Mouse (Mus musculus) frontal cortex, postnatal 14 days (tissue): Measurements from ENCODE around the gene Fzr1.

ENCODE experiments used
- DNase-seq, 2 experiments: peaks; one replicate each; pipeline ENCODE4 v3.0.0; 2022; ENCODE audit warnings: low spot score in 2 of 2

Fzr1 gene

DNA sequence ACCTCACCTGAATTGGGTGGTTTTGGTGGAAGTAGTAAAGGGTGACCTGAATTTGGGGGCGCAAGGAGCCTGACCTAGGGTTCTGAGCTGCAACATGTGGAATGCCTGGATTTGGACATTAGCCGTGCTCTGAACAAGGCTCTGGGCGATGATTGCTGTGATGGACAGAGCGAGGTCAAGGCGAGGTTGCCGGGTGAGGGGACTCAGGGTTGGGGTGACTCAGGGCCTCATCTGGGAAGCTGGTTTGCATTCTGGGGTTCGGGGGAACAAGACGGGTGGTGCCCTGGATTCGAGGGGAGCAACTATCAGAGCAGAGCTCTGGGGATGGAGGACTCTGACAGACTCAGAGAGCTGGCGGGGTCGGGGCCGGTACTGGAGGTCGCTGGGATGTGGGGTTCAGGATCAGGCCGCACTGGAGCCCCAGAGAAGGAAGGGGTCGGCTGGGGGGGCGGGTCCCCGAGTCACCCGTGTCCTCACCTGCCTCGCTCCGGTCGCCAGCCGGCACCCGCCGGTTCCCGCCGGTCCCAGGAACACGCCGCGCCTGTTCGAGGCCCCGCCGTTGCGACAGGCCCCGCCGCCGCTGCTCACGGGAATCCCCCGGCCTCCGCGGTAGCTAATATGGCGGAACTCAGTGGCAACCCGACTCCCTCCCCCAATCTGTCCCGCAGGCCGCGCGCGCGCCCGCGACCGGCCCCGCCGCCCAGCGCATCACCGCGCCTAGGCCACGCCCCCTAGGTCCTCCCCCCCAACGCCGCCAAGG, at the start of gene Fzr1:
Fzr1 (minus strand) TSS at position 724 of the 760 bp plus-strand sequence.
- no peak for DNase-seq

DNA sequence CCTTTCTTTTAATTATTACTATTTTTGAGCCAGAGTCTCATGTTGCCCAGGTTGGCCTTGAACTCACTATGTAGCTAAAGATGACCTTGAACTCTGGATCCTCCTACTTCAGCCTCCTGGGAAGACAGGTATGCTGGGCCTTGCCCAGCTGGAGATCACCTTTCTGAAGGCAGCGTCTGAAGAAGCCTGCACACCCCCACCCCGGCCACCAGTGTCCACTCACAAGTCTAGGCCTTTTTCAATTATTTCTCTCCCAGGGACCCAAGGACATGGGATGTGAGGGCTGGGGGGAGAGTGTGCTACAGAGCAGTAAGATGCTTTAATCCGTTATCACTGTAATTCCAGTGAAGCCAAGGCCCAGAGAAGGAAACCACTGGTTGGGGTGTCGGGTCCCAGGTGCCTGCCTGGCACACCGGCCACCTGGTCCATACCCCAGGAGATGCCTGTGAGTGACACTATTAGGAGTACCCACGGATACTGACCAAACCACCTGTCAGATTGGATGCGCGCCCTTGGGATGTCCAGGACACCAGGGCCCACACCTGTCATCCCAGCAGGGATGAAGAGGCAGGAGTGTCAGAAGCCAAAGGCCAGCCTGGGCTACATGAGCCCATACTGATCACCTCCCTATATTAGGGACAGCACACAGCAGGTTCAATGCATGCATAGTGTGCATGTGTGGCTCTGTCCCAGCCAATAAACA, 49.6 kb upstream of the Fzr1 start:
- DNase-seq, result peak; percentile 11 to 22

DNA sequence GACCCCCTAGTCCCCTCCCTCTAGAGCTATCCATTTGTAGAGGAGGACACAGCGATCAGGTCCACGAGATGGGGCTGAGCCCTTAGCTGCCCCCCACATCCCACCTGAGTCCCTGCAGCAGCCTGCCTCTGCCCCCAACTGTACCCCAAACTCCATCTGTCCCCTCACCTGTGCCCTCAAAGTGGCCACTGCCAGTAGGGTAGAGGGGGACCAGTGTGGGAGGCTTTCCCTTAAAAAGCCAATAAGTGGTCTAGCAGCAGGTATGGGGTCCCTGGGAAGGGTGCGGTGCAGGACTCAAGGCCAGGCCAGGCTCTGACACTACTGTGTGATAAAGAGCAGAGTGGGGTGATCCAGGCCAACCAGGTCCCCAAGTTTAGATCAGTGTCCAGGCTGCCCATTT, 49.0 kb upstream of the Fzr1 start:
- peak in 1 of 2 experiments; percentile 3 for DNase-seq

DNA sequence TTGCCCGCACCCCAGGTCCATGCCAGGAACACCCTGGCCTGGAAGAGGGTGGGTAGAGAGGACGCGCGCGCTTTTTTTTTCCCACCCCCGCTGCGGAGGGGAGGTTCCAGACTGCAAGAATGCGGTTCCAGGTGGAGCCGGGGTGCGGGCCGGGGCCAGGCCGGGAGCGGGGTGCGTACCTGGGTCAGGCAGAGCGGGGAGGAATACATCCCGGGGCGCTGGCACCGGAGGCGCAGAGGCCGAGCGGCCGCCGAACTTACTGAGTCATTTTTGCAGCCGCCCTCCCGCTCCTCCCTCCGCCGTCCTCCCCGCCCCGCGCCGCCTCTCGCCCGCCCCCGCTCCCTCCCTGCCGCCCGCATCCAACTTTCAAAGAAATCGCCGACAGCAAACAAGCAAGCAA, 48.6 kb upstream of the Fzr1 start:
- DNase-seq, result peak; percentile 31 to 34

DNA sequence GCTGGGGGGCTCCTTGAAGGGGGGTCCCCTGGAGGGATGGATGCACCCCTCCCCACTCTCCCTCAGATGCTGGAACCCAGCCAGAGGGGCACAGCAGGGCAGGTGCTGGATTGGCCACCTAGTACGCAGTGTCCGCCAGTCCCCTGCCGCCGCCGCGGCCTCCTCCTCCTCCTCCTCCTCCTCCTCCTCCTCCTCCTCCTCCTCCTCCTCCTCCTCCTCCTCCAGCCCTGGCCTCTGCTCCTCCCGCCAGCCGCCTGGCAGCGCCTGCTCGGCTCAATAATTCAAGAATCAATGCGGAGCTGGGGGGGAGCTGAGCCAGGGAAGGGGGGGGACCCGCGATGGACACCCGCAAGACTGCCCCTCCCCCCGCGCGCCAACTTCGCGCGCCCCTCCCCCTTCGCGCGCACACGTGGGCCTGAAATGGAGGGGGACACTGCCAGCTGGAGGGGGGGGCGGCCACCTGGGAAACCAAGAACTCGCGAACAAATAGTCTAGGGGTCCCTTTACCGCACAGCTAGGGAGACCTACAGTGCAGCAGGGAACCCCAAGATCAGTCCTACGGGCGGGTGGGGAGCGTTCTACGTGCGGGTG, 47.9 kb upstream of the Fzr1 start:
- peak; percentile 8 for DNase-seq

DNA sequence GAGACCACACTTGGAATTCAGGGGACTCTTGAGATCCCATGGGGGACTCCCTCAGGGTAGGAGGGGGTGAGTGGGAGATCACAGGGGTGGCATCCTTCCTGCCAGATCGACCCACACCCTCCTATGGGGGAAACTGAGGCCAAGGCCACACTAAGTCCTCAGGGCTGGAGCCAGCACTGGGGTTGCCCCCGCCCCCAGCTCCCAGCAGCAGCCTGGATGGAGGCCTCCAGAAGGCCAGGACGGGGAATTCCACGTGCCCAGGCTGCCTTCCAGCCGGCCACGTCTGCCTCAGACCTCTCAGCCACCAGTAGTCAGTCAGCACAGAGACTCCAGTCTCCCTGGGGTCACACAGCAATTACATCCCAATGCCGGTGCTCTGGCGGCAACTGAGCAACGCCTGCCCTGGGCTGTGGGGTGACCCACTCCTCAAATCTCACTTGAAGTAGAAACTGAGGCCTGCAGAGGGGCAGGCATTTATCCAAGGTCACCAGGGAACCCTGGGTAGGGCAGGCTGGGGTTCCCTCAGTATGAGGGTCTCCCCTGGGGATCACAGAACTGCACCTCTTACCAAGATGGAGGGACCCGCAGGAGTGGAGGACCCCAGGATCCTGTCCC, 47.0 kb upstream of the Fzr1 start:
- DNase-seq, result peak; percentile 8 to 18

DNA sequence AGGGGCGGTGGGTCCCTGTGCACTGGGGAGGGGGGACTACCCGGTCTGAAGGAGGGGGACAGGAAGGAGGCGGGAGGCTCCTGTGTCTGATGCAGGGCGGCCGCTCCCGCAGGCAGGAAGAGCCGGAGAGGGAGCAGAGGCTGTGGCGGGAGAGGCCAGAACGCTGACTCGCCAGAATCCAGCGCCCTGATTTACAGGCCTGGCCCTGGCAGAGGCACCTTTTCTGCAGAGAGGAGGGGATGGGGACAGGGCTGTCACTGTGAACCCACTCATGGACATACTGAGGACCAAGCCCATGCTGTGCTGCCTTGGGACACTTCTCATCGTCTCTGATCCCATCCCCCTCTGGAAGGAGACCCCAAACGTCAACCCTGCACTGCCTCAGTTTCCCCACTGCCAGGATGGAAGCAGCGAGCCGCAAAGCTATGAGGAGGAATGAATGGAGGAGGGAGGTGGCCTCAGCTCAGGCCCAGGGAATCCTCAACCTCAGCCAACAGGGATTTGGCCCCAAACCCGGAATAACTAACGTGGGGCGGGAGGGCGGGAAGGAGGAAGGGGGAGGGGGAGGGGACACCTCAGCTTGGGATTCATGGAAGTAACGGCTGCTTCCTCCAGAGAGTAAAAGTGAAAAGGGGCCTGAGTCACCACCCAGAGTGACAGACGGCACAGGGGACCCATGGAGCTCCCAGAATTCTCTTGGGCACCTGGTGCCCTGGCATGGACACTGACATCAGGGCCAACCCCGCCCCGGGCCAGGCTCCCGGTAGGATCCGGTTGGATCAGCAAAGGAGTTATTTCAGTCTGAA, 46.1 kb upstream of the Fzr1 start:
- DNase-seq, result peak; percentile 12 to 17

DNA sequence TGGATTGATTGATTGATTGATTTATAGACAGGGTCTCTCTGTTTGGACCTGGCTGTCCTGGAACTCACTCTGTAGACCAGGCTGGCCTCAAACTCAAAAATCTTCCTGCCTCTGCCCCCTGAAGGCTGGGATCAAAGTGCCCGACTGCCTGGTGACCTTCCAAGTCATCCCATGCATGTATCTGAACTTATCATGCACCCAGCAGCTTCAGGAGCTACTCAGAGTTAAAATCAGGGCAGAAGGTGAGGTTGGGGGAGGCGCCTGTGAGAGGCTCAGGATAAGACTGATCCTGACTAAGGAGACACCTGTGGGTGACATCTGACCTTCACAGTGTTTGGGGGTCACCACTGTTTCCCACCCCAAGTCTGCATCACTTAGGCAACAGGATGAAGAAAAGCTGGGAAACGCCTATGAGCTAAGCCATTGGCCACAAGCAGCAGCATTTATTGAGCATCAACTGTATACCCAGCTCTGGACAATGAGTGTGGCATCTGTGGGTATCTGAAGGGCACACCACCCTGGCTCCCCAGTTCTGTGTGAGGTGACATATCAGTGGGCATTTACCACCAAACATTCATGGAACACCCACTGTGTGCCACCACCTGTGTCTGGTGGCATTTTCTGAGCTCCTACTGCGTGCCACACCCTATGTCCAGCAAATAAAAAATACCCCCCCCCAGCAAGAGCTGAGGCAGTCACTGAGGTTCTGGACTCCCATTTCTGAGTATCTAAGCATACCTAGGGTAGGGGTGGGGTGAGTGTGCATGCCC, 45.3 kb upstream of the Fzr1 start:
- DNase-seq, result peak; percentile 2 to 4

DNA sequence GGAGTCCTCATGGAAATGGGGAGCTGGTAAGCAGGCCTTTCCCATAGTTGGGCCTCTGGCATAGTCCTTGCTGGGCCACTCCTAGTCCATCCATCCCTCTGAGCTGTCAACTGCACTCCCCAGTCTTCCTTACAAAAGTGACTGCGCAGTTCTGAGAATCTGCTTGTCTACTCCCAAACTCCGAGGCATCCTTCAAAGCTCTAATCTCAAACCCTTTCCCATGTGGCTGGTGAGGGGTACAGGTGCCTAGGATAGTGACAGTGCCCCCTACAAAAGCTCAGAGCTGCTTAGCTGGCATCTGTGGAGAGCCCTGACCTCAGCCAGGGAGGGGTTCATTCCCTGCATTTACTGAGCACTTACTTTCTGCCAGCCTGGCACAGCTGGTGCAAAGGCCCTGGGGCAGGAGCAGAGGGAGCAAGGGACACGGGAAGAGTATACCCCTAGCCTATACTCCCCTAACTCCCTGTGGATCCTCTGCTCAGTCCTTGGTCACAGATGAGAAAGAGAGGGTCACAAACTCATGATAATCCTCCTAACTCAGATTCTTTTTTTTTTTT, 44.4 kb upstream of the Fzr1 start:
- DNase-seq, result peak; percentile 2 to 3

DNA sequence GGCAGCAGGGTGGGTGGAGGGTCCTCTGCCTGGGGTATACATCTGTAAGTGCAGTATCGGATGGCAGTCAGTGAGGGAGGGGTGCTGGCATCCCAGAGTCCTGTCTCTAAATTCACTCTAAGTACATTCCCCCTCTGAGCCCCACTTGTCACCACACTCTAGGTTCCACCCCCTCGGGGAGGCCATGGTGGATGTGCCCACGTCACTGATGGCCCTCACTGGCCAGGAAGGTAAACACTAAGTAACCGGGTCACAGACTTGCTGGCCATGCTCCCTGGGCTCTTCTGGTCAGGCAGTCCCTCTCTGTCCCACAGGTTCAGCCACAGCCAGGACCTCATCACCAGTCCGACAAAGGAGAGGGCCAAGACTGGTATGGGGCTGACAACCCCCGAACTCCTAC, 43.9 kb upstream of the Fzr1 start:
- DNase-seq, result peak; percentile 3 to 8

DNA sequence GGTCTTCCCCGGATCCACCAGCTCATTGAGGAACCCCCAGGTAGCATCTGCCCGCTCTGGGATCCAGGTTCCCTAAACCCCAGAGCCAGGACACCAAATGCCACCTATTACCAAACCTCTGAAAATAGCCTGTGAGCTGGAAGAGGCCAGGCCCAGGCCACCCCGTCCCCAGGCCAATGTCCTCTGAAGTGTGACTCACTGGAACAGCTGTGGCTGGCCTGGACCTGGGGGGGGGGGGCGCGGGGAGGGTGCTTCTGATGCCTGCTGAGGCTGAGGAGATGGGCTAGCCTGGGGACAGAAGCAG, 43.4 kb upstream of the Fzr1 start:
- peak in 1 of 2 experiments; percentile 3 for DNase-seq

DNA sequence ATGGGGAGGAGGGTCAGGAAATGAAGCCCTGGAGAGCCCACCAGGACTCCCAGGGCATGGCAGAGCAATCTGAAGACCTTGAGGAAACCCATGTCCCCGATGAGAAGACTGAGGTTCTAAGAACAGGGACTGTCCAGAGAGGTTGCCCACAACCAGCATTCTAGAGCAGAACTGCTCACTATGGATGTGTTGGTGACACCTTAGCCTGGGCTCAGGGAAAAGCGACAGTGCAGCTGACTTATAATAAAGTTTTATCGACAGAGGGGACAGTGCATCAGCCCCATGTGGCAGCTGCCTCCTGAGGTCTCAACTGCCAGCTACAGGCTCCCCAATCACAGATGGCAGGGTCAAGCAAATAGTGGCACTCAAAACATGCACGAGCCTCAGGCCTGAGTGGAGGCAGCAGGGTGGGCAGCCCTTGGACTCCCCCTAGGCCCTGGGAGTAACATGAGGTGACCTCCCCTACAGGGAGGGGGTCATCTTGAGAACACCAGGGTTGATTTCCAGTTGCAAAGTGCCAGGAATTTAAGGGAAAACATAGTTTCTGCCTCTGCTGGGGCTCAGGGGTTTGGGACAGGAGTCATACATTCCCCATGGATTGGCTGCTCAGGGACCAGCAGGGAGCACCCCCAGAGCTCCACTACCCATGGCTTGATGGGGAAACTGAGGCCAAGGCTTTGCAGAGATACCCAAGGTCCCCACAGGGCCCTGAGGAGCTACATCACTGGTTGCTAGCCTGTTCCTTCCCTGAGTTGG, 42.9 kb upstream of the Fzr1 start:
- peak; percentile 2 to 6 for DNase-seq

DNA sequence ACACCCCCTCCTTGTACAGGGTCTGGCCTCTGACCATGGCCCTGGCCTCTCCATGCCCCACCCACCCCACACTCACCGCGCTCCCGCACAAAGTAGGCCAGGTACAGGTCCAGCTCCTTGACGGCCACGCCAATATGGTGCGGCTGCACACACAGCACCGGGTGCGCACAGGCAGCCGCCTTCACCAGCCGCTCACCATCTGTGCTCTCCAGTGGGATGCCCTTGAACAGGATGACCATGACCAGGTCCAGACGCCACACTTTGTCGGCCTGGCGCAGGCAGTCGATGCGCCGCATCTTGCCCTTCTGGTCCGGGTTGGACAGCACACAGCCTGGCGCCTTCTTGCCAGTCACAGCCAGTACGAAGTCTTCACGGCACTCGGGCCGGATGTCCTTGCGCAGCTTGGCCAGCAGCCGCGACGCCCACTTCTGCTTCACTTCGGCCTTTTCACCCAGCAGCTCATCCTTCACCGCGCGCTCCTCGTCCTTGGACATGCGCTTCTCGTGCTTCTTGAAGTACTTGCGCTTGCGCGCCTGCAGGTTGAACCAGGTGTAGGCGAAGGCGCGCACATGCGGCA, 42.0 kb upstream of the Fzr1 start:
- DNase-seq, result peak; percentile 6 to 15

DNA sequence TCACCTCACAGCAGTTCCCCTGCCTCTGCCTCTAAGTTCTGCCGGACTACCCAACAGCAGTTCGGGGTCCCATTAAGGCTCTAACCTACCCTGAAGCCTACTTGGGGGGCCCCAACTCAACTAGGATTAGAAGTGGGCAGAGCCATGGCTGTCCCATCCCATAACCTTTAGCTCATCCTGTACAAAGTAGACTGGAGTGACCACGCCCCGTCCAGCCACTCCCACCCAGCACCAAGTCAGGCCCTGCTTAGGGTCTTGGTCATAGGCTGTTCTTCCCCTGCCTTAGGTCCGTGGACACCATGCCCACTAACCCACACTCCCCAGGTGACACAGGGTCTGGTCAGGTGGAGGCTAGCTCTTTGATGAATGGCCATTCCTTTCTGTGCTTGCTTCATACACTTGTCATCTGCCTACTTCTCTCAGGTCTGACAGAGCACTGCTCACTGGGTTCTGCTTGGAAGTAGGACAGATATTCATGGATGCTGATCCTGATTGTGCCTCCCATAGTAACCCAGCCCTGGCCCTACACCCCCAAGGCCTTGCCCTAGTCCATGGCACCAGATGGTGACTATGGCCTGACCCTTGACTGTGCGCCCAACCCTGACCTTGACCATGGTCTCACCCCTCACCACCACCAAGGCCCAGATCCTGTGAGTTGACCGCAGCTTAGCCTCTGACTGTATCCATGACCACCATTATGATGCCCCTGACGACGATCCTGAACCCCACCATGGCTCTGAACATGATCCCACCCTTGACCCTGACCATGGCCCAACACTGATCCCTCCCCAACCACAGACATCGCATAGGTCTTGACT, 41.0 kb upstream of the Fzr1 start:
- peak in 1 of 2 experiments; percentile 1 for DNase-seq

DNA sequence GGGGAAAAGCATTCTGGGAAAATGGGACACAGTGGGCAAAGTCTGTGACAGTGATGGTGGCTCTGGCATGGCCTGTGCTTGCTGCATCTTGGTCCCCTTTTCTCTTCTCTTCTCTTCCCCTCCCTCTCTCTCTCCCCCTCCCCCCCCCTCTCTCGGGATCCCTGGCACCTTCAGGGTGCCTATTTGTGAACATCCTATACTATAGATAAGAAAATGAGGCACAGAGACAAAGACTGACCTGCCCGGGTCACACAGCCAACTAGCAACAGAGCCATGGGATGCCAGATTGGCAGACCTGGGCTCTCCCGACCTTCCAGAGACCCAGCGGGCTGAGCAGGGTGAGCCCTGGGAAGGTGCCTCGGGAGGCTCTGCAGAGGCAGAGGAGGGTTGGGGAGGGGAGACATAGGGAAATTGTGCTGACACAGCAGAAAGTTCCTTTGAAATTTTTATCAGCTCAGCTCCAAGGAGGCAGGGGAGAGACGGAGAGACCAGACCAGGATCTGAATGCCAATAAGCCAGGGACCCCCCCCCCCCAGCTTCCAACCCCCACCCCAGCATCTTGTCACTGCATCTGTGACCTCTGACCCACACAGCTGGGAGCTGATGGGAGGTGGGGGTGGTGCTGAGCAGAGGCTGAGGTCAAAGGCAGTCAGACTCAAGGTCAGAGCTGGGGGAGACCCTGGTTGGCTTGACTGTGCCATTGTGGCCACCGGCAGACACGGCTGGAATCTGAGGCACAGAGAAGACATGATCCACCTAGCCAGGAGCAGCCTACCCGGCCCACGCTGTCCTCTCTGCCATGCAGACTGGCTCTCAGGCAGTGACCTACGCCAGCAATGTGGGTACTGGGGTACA, 40.1 kb upstream of the Fzr1 start:
- DNase-seq, result no peak

DNA sequence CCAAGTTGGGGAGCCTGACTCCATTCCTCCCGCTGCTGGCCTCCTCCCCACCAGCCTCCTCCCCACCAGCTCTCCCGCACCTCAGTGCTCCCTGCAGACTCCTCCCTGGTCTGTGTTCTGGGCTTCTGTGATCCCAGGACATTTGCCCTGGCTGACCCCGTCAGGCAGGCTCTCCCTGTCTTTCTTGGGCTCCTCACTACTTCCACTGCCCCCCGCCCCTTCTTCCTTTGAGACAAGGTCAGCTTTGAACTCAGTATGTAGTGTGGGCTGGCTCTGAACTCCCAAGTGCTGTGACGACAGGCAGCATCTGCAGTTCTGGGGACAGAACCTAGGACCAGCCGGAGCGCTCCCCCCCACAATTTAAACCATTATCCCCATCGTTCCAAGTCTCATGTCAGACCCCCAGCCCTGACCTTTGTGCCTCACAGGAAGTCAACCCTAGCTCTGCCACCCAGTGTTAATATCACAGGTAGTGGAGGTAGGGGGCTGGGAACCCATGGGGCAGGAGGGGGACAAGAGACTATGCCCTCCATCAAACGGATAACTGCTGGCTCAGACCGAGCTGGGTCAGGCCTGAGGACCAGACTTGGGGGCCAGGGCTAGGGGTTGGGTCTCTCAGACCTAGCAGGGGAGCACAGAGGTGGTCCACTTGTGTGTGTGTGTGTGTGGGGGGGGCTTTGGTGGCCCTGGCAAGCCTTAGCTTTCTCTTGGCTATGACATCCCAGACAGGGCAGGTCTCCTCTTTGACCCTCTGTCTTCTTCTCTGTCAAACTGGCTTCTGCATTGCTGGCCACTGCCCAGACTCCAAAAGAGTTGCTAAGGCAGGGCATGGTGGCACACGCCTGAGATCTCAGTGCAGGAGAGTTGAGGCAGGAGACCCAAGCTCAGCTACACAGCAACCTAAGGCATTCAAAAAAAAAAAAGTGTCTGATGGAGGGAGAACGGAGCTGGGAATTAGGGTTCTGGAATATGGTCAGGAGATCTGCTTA, 39.2 kb upstream of the Fzr1 start:
- DNase-seq, result no peak
